Mouse (Mus musculus) lung, adult 2 months (tissue): ENCODE results near the gene Kdelr3.

Experiments
- CTCF ChIP-seq: fragments of 200-500 bp; IDR thresholded peaks from 2 replicates; pipeline ENCODE4 v1.5.1; 2011; ENCODE audit warnings: mild to moderate bottlenecking, low read length, control low read depth; ENCODE audit not compliant: insufficient read depth
- POLR2A ChIP-seq: fragments of 200-500 bp; IDR thresholded peaks from 2 replicates; pipeline ENCODE4 v1.6.1; 2011; ENCODE audit warnings: low read depth, mild to moderate bottlenecking, control low read depth, low read length, borderline replicate concordance; ENCODE audit errors: extremely low read depth

GRCm38 (mm10) chr15:79552566-79552965 is 36.4 kb downstream of the Kdelr3 start:
- TF ChIP-seq CTCF = no peak
- TF ChIP-seq POLR2A = no peak
